Mouse (Mus musculus) hindbrain, embryonic 14.5 days (tissue): ENCODE measurements at regions not wholly inside any gene's neighbourhood (a gene's known extent, or its start where the extent isn't known, plus 50 kb on each side); places are given as distances from the start of the nearest gene placed in this dataset.

Source experiments
- ATAC-seq: fragments of 200-750 bp; cut with Nextera tagmentation; 2 replicates; pipeline ENCODE4 v1.8.0; 2017; ENCODE audit warnings: moderate number of reproducible peaks, mild to moderate bottlenecking, moderate TSS enrichment, moderate library complexity; ENCODE audit not compliant: low FRiP score
- DNase-seq: peaks from one replicate; pipeline ENCODE4 v3.0.0-alpha.2; 2015; ENCODE audit warnings: low spot score
- H3K27ac ChIP-seq: fragments of 300-500 bp; sonication (generic); 2 replicates; pipeline ENCODE4 v1.5.1; 2014; ENCODE audit warnings: mild to moderate bottlenecking, moderate library complexity
- H3K27me3 ChIP-seq: fragments of 300-500 bp; sonication (generic); 2 replicates; pipeline ENCODE4 v1.6.1; 2014; ENCODE audit warnings: mild to moderate bottlenecking, low read length, mixed read lengths; ENCODE audit not compliant: control insufficient read depth, insufficient read depth
- H3K36me3 ChIP-seq: fragments of 300-500 bp; sonication (generic); replicated peaks from 2 replicates; pipeline ENCODE4 v1.6.1; 2014; ENCODE audit not compliant: control insufficient read depth, insufficient read depth
- H3K4me1 ChIP-seq: fragments of 300-500 bp; sonication (generic); replicated peaks from 2 replicates; pipeline ENCODE4 v1.6.1; 2014; ENCODE audit warnings: antibody characterized with exemption, low read length, mixed read lengths; ENCODE audit not compliant: control insufficient read depth, insufficient read depth
- H3K4me2 ChIP-seq: fragments of 300-500 bp; sonication (generic); replicated peaks from 2 replicates; pipeline ENCODE4 v1.6.1; 2014; ENCODE audit warnings: mild to moderate bottlenecking, moderate library complexity
- H3K4me3 ChIP-seq: fragments of 300-500 bp; sonication (generic); replicated peaks from 2 replicates; pipeline ENCODE4 v1.5.1; 2014; ENCODE audit warnings: mild to moderate bottlenecking, low read length
- H3K9ac ChIP-seq: fragments of 300-500 bp; sonication (generic); 2 replicates; pipeline ENCODE4 v1.6.1; 2014
- H3K9me3 ChIP-seq: fragments of 300-500 bp; sonication (generic); 2 replicates; pipeline ENCODE4 v1.6.1; 2016; ENCODE audit warnings: low read length; ENCODE audit not compliant: control insufficient read depth
- WGBS: fragments of 180-500 bp; shearing (Covaris S2); extraction: QIAGEN DNeasy Blood & Tissue Kit; methylation state at CpG from one replicate; pipeline ENCODE4 v1.1.7; 2014; 5-methylcytosine and 5-hydroxymethylcytosine counted together

DNA sequence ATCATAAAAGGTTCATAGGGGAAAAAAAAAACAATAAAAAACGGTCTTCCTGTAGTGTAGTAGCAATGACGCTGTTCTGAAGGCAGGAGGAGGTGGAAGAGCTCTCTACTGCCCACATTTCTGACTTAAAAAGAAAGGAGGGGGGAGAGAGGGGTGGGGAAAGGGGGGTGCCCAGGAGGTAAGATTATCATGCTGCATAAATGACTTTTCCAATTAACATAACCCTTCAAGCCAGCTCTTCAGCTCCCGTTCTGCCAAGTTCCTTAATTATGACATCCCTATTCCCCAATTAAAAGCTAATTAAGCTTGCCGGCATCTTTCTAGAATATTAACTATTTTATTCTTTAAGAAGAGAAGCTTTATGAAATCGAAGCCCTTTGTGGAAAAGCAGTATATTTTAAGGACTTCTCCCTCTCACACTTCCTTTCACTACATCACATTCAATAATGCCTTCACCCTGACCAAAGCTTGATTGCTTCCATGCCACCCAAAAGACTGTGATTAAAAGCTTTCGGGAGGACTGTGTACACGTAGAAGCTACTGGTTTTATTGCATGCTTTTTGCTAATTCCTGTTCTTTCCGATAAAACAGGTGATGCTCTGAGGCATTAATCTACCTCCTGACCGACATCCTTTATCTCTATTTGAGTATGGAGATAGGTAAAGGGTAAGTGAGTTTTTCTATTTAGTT, 83.5 kb upstream of the Cop1 start:
- H3K27me3 ChIP-seq: no peaks in the 10 kb centered on the region
- H3K9ac ChIP-seq: no peak overlapping the region
- no peaks in the 10 kb centered on the region for H3K36me3 ChIP-seq
- peak overlapping the region; percentile 27 for H3K4me2 ChIP-seq
- ATAC-seq: peak; percentile 90
- WGBS: 49% methylated on average over 9 of the region's 9 CpGs
- peak; percentile 49 for DNase-seq
- H3K9me3 ChIP-seq: no peaks in the 10 kb centered on the region
- H3K4me1 ChIP-seq: no peaks in the 10 kb centered on the region; the same call in 1 of the 2 replicates
- peak overlapping the region; percentile 49 for H3K27ac ChIP-seq
- no peak overlapping the region for H3K4me3 ChIP-seq

DNA sequence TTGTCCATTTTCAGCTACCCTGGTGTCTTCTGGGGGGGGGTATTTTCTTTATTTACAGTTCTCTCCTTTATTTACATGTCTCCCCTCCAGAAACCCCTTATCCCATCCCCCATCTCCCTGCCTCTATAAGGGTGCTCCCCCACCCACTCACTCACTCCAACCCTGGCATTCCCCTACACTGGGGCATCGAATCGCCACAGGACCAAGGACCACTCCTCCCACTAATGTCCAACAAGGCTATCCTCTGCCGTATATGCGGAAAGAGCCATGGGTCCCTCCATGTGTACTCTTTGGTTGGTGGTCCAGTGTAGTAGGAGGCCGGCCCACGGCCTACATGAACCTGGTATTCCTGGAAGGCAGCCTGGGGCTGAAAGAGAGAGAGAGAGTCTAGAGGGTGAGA, 82.9 kb upstream of the Cop1 start:
- Histone ChIP-seq H3K27ac (peak overlapping the region; percentile 35; the same call in 1 of the 2 replicates), H3K4me1 (no peaks in the 10 kb centered on the region; the same call in 1 of the 2 replicates)

DNA sequence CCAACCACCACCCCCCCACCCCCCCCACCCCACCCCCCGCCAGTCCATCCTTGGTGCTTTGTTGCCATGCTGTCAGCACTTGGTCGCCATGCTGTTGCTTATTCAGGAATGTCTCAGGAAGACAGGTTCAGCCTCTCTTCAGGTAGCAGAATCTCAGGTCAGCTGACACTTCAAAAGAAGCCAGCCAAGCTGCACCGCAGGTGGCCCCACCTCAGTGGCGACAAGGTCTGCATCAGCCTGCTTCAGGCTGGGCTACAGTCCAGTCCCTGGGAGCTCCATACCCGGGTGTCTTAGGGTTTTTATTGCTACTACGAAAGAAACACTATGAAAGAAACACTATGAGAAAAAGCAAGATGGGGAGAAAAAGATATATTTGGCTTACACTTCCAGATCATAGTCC, 82.4 kb upstream of the Cop1 start:
- Histone ChIP-seq H3K9ac (no peak overlapping the region), H3K36me3 (no peaks in the 10 kb centered on the region), H3K27me3 (no peaks in the 10 kb centered on the region), H3K27ac (no peak overlapping the region), H3K4me2 (no peak overlapping the region), H3K4me1 (no peaks in the 10 kb centered on the region; the same call in 1 of the 2 replicates), H3K4me3 (no peak overlapping the region), H3K9me3 (no peaks in the 10 kb centered on the region)
- WGBS: 43% methylated on average over 6 of the region's 6 CpGs
- DNase-seq (no peak), ATAC-seq (0 out of 2 replicates have a peak, but pooled peaks have one; percentile 21)

More for the DNA sequence above, 82.9 kb upstream of the Cop1 start:
- Histone ChIP-seq H3K4me3 (no peak overlapping the region), H3K9me3 (no peaks in the 10 kb centered on the region), H3K36me3 (no peaks in the 10 kb centered on the region), H3K9ac (no peak overlapping the region), H3K4me2 (no peak overlapping the region), H3K27me3 (no peaks in the 10 kb centered on the region)
- peak; percentile 51; the same call in 1 of the 2 replicates for ATAC-seq
- 91% methylated on average over 6 of the region's 6 CpGs for WGBS
- no peak for DNase-seq

DNA sequence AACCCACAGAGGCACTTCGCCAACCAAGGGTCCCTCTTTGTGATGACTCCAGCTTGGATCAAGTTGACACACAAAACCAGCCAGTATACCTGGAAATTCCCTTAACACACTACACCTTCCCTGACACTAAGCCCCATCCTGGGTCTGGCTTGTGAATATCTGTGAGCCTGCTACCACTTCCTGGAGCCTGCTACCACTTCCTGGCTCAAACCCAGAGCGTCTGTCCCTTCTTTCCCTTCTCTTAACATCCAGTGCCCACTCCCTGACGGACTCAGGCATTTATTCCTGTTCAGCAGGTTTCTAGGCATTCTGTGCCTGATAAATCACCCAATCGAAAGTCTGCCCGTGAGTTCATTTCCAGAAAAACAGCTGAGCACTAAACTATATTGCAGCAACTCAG, 81.8 kb upstream of the Cop1 start:
- 81% methylated on average over 5 of the region's 5 CpGs for WGBS
- Histone ChIP-seq H3K4me1 (no peaks in the 10 kb centered on the region; the same call in 1 of the 2 replicates), H3K4me2 (no peak overlapping the region), H3K27me3 (no peaks in the 10 kb centered on the region), H3K9me3 (no peaks in the 10 kb centered on the region), H3K27ac (no peak overlapping the region), H3K4me3 (no peak overlapping the region), H3K9ac (no peak overlapping the region), H3K36me3 (no peaks in the 10 kb centered on the region)
- ATAC-seq: no peak
- no peak for DNase-seq

DNA sequence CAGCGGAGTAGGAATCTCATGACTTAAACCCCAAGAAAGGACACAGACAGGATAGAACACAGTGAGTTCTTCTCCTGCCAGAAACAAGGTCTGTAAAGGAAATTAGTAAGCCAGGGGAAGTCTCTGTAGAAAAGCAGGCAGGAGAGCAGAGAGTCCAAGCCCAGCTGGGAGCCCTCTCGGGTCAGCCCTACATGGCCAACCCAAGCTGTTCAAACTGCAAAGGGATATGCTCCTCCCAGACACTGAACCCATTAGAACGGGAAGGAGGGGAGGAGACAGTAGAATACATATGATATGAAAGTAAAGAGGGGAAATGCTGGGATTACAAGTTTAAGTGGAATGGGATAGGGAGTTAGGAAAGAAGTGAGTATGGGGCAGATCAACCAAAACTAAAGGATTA, 75.7 kb upstream of the Cop1 start:
- DNase-seq (no peak), ATAC-seq (no peak)
- Histone ChIP-seq H3K9ac (no peak overlapping the region), H3K27me3 (no peaks in the 10 kb centered on the region), H3K9me3 (no peaks in the 10 kb centered on the region), H3K4me1 (no peaks in the 10 kb centered on the region), H3K36me3 (no peaks in the 10 kb centered on the region), H3K4me3 (no peak overlapping the region), H3K27ac (no peak overlapping the region), H3K4me2 (no peak overlapping the region)
- 69% methylated on average over 3 of the region's 3 CpGs for WGBS

DNA sequence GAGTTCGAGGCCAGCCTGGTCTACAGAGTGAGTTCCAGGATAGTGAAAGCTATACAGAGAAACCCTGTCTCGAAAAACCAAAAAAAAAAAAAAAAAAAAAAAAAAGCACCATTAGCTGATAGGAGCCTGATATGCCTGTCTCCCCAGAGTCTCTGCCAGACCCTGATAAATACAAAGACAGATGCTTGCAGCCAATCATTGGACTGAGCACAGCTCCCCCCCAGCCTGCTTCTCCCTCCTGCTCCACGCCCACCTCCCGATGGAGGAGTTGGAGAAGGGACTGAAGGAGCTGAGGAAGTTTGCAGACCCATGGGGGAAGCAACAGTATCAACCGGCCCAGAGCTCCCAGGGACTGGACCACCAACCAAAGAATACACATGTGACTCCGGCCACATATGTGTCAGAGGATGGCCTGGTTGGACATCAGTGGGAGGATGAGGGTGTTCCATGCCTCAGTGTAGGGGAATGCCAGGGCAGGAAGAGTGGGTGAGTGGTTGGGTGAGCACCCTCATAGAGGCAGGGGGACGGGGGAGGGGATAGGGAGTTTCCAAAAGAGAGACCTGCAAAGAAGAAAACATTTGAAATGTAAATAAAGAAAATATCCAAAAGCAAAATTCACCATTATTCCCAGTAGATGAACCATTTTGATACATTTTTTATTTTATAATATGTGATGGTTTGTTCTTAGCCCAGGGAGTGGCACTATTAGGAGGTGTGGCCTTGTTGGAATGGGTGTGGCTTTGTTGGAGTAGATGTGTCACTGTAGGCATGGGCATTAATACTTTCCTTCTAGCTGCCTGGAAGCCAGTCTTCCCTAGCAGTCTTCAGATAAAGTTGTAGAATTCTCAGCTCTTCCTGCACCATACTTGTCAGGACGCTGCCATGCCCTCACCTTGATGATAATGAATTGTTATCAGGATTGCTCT, 71.8 kb upstream of the Cop1 start:
- Histone ChIP-seq H3K36me3 (no peaks in the 10 kb centered on the region), H3K4me2 (no peak overlapping the region), H3K9ac (no peak overlapping the region), H3K27me3 (no peaks in the 10 kb centered on the region), H3K27ac (no peak overlapping the region), H3K4me1 (no peaks in the 10 kb centered on the region), H3K9me3 (no peaks in the 10 kb centered on the region), H3K4me3 (no peak overlapping the region)
- ATAC-seq: no peak
- no peak for DNase-seq
- 79% methylated on average over 8 of the region's 8 CpGs for WGBS

DNA sequence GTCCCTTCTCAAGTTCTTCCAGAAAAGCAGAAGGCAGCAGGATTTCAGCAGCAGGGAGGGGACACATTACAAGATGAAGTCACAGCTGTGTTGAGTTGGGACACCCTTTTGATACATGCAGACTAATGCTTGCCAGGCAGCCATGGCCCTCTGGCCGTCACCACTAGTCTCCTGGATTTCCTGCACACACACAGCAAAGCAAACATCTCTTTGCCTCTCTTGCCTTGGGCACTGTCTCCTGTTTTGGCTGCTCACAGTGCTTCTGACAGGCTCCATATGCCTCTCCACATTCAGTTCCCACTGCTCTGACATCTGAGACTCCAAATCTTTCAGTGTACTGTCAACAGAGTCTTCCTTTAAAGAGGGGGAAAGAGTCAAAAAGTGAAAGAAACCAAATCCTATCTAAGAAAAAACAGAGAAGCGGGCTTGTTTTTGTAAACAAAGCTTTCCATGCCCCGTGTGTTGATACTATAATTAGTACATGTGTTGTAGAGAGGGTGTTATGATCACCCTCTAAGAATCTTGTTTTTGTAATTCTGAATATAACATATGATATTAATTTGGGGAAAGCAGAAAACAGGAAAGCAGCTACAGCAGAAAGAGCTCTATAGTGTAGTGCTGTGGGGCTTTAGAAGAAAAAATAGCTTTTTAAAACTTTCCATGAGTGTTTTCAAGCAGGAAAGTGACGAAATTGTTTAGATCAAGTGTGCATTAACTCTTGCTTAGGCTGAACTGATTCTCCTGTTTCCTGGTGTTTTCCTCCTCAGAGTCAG, 68.8 kb upstream of the Cop1 start:
- Histone ChIP-seq H3K36me3 (no peaks in the 10 kb centered on the region), H3K4me1 (no peaks in the 10 kb centered on the region), H3K27me3 (no peaks in the 10 kb centered on the region), H3K4me3 (no peak overlapping the region), H3K27ac (no peak overlapping the region), H3K4me2 (no peak overlapping the region), H3K9me3 (no peaks in the 10 kb centered on the region), H3K9ac (no peak overlapping the region)
- DNase-seq (no peak), ATAC-seq (no peak)
- WGBS: 68% methylated on average over 4 of the region's 4 CpGs

DNA sequence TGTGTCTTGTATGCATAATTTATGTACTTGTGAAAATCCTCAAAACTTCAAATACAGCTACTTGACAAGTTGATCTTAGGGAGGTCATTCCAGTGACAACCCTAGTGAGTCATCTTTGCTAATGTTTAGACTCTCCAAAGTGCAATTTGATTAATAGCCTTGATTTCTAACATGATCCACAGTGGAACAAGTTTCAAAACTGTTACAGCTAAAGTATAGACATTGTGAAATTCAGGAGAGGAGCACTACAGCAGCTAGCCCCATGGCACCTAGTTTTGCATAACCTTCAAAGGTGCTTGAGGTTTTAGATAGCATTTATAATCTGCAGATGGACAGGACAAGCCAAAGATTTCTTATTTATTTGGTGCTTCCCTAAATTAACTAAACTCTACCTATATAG, 50.1 kb upstream of the Cop1 start:
- ATAC-seq: no peak
- DNase-seq: no peak
- Histone ChIP-seq H3K27me3 (no peaks in the 10 kb centered on the region), H3K4me1 (no peaks in the 10 kb centered on the region), H3K9me3 (no peaks in the 10 kb centered on the region), H3K4me3 (no peak overlapping the region), H3K4me2 (no peak overlapping the region), H3K36me3 (no peaks in the 10 kb centered on the region), H3K9ac (no peak overlapping the region), H3K27ac (no peak overlapping the region)
